Mouse (Mus musculus) monocyte, adult 5-6 weeks (primary cell): Measurements from ENCODE around the gene Entpd5. TPM values are rescaled to one million over a fixed set of nuclear protein-coding genes. Genes with fewer than 3 reads are reported as not detected.
"Not testable (repeated sequence)": the region's sequence is repeated elsewhere in the genome, so short reads cannot be mapped to it uniquely, and the experiment has no call there.

Experiments
- ATAC-seq: fragments of 153-309, 156-312 bp; replicated peaks from 2 replicates; pipeline ENCODE4 v1.8.0; 2017; ENCODE audit warnings: mild to moderate bottlenecking; ENCODE audit not compliant: low TSS enrichment, insufficient number of reproducible peaks, severe bottlenecking, poor library complexity, low FRiP score
- total RNA-seq: library from RNA; stranded (forward); fragments of 200-1000, 200-491, 200-594 nt; gene quantifications from 3 replicates; pipeline ENCODE4 v1.2.3, GENCODE M21; 2017

Entpd5 gene
- total RNA-seq, 1 experiment from 2014 or later: 8.4 TPM

- no peak for ATAC-seq
Observed at GRCm38 (mm10) chr12:84362872-84363271, 46.0 kb downstream of the Entpd5 start.

GRCm38 (mm10) chr12:84361555-84362489, 47.0 kb downstream of the Entpd5 start, which contains the start of the genes Coq6 and Fam161b:
Gene Coq6, plus strand, starts transcription at chr12:84361657.
Gene Fam161b, minus strand, starts transcription at chr12:84361833.
- peak; percentile 96 for ATAC-seq

- ATAC-seq: not testable (repeated sequence)
Observed at GRCm38 (mm10) chr12:84358699-84359098, 50.1 kb downstream of the Entpd5 start.

GRCm38 (mm10) chr12:84347192-84347591, 61.6 kb downstream of the Entpd5 start:
- ATAC-seq: no peak

- ATAC-seq: peak; percentile 62
Observed at GRCm38 (mm10) chr12:84336963-84337625, 71.7 kb downstream of the Entpd5 start.

GRCm38 (mm10) chr12:84327111-84327512, 81.7 kb downstream of the Entpd5 start:
- ATAC-seq: no peak

Other genes with a start within 250 kb of the Entpd5 start
- 21.6 to 42.4 TPM (median 28.2 TPM) in 3 replicates for gene Elmsan1, start 190.1 kb downstream of the Entpd5 start, total RNA-seq
- gene Ptgr2, start 123.8 kb downstream of the Entpd5 start, total RNA-seq: 50.7 to 64.4 TPM (median 56.7 TPM) in 3 replicates
- 37.1 to 48.0 TPM (median 46.0 TPM) in 3 replicates for gene Zfp410, start 92.2 kb downstream of the Entpd5 start, total RNA-seq
- 5.7 to 9.8 TPM (median 8.6 TPM) in 3 replicates for gene Coq6, start 47.4 kb downstream of the Entpd5 start, total RNA-seq
- gene Fam161b, start 47.2 kb downstream of the Entpd5 start, total RNA-seq: 0.29 to 0.32 TPM in 2 of 3 replicates, not detected in the other
- gene Bbof1, start within 50 bp of the Entpd5 start, total RNA-seq: 0.75 to 0.87 TPM in 2 of 3 replicates, not detected in the other
- 66.2 to 82.0 TPM (median 67.1 TPM) in 3 replicates for gene Rnf113a2, start 8.2 kb upstream of the Entpd5 start, total RNA-seq
- 3.8 to 6.3 TPM (median 4.5 TPM) in 3 replicates for gene Aldh6a1, start 42.0 kb upstream of the Entpd5 start, total RNA-seq
- gene Lin52, start 42.4 kb upstream of the Entpd5 start, total RNA-seq: 21.2 to 23.0 TPM (median 21.7 TPM) in 3 replicates
- gene Vsx2, start 160.7 kb upstream of the Entpd5 start, total RNA-seq: not detected in 3 replicates
- 4.0 to 10.0 TPM (median 5.7 TPM) in 3 replicates for gene Abcd4, start 208.4 kb upstream of the Entpd5 start, total RNA-seq
- gene Vrtn, start 232.0 kb upstream of the Entpd5 start, total RNA-seq: not detected in 3 replicates